Mouse (Mus musculus): ENCODE data around the gene Slc27a5.

Slc27a5 gene

GRCm38 (mm10) chr7:13033451-13034147, 35.6 kb upstream of the Slc27a5 start:
- POLR2A ChIA-PET = interaction anchor here (0.7 to 21.4 kb wide), 22 partner anchors 9 to 107 kb away, joined by 3 to 694 read pairs (median 8); partner anchors contain the start of genes Zfp446 (in 3 of the 4), Rnf225 (in 2 of the 4), Zbtb45 (in 2 of the 4) and Mzf1 (in 1 of the 4)

GRCm38 (mm10) chr7:13032541-13032940, 34.5 kb upstream of the Slc27a5 start:
- POLR2A ChIA-PET = interaction anchor here (0.6 to 21.4 kb wide), 26 partner anchors 8 to 111 kb away, joined by 3 to 694 read pairs (median 5); partner anchors contain the start of genes Zfp446 (in 3 of the 4), Rps5 (in 2 of the 4), Zbtb45 (in 2 of the 4) and Rnf225 (in 1 of the 4)
- CTCF ChIA-PET = interaction anchor here in 1 of 4 experiments (1.4 kb wide), 1 partner anchor 23 kb away, joined by 3 read pairs; the partner anchor contains the start of gene Zbtb45

More at GRCm38 (mm10) chr7:13033451-13034147, 35.6 kb upstream of the Slc27a5 start:
- CTCF ChIA-PET = interaction anchor here in 2 of 4 experiments (1.4 kb wide), 2 partner anchors 23 to 24 kb away, joined by 3 read pairs; partner anchors contain the start of gene Zbtb45 (in 2 of the 2)

GRCm38 (mm10) chr7:13031983-13032382, 34.0 kb upstream of the Slc27a5 start:
- CTCF ChIA-PET = no interaction called here
- POLR2A ChIA-PET = interaction anchor here (0.6 to 21.4 kb wide), 27 partner anchors 9 to 110 kb away, joined by 3 to 694 read pairs (median 4); partner anchors contain the start of genes Rps5 (in 3 of the 4), Zbtb45 (in 3 of the 4), Zfp446 (in 3 of the 4) and Rnf225 (in 1 of the 4)

GRCm38 (mm10) chr7:13031069-13031468, 33.1 kb upstream of the Slc27a5 start:
- ChIA-PET CTCF (interaction anchor here in 1 of 4 experiments (1.2 to 2.0 kb wide), 4 partner anchors 17 to 25 kb away, joined by 5 to 8 read pairs (median 5); partner anchors contain the start of gene Zbtb45), POLR2A (interaction anchor here (0.8 to 21.4 kb wide), 19 partner anchors 8 to 127 kb away, joined by 3 to 694 read pairs (median 17); partner anchors contain the start of genes Zbtb45 (in 4 of the 4), Rps5 (in 2 of the 4), Chmp2a (in 1 of the 4) and Rnf225 (in 1 of the 4))

- ChIA-PET CTCF (interaction anchor here in 1 of 4 experiments (1.0 kb wide), 1 partner anchor 18 kb away, joined by 3 read pairs; no protein-coding TSS in a partner anchor), POLR2A (interaction anchor here in 3 of 4 experiments (0.5 to 21.4 kb wide), 28 partner anchors 8 to 195 kb away, joined by 3 to 694 read pairs (median 5); partner anchors contain the start of genes Ube2m (in 3 of the 3), Zbtb45 (in 3 of the 3), Zfp446 (in 3 of the 3) and Rnf225 (in 2 of the 3))
Observed at GRCm38 (mm10) chr7:13028986-13029385, 31.0 kb upstream of the Slc27a5 start.

GRCm38 (mm10) chr7:13025511-13026112, 27.6 kb upstream of the Slc27a5 start:
- ChIA-PET POLR2A (interaction anchor here (0.6 to 21.4 kb wide), 29 partner anchors 9 to 122 kb away, joined by 3 to 694 read pairs (median 7); partner anchors contain the start of genes Chmp2a (in 3 of the 4), Zbtb45 (in 3 of the 4), Mzf1 (in 2 of the 4) and Rnf225 (in 2 of the 4)), CTCF (interaction anchor here in 1 of 4 experiments (2.7 kb wide), 1 partner anchor 15 kb away, joined by 8 read pairs; the partner anchor contains the start of gene Zbtb45)

- POLR2A ChIA-PET = interaction anchor here in 3 of 4 experiments (0.9 to 21.4 kb wide), 20 partner anchors 8 to 103 kb away, joined by 3 to 694 read pairs (median 8); partner anchors contain the start of genes Chmp2a (in 3 of the 3), Zbtb45 (in 3 of the 3), Rnf225 (in 2 of the 3) and Ube2m (in 2 of the 3)
- CTCF ChIA-PET = no interaction called here
Observed at GRCm38 (mm10) chr7:13024805-13025204, 26.8 kb upstream of the Slc27a5 start.

- POLR2A ChIA-PET = interaction anchor here in 3 of 4 experiments (0.8 to 21.4 kb wide), 30 partner anchors 8 to 121 kb away, joined by 3 to 694 read pairs (median 10); partner anchors contain the start of genes Chmp2a (in 3 of the 3), Zbtb45 (in 3 of the 3), Rps5 (in 2 of the 3) and Ube2m (in 2 of the 3)
- CTCF ChIA-PET = interaction anchor here in 1 of 4 experiments (2.2 kb wide), 1 partner anchor 14 kb away, joined by 11 read pairs; the partner anchor contains the start of gene Zbtb45
Observed at GRCm38 (mm10) chr7:13023928-13024731, 26.1 kb upstream of the Slc27a5 start.

- ChIA-PET CTCF (interaction anchor here in 3 of 4 experiments (0.6 to 2.2 kb wide), 5 partner anchors 9 to 113 kb away, joined by 3 to 11 read pairs (median 7); partner anchors contain the start of gene Zbtb45 (in 2 of the 3)), POLR2A (interaction anchor here (0.6 to 4.7 kb wide), 45 partner anchors 8 to 443 kb away, joined by 3 to 110 read pairs (median 5); partner anchors contain the start of genes Zbtb45 (in 3 of the 4), Zfp446 (in 3 of the 4), Chmp2a (in 2 of the 4) and Rps5 (in 2 of the 4))
Observed at GRCm38 (mm10) chr7:13022773-13023535, 25.0 kb upstream of the Slc27a5 start.

- CTCF ChIA-PET = interaction anchor here in 3 of 4 experiments (0.6 to 1.0 kb wide), 5 partner anchors 28 to 1314 kb away, joined by 4 to 6 read pairs (median 5); no protein-coding TSS in a partner anchor
- POLR2A ChIA-PET = interaction anchor here (0.6 to 10.8 kb wide), 38 partner anchors 8 to 282 kb away, joined by 3 to 694 read pairs (median 12); partner anchors contain the start of genes Chmp2a (in 3 of the 4), Rps5 (in 3 of the 4), Ube2m (in 3 of the 4) and Zfp446 (in 3 of the 4)
Observed at GRCm38 (mm10) chr7:13015217-13015616, 17.2 kb upstream of the Slc27a5 start.

GRCm38 (mm10) chr7:13014275-13014839, 16.4 kb upstream of the Slc27a5 start:
- ChIA-PET CTCF (interaction anchor here in 2 of 4 experiments (1.0 to 1.3 kb wide), 5 partner anchors 8 to 29 kb away, joined by 3 to 7 read pairs (median 5); no protein-coding TSS in a partner anchor), POLR2A (interaction anchor here (0.6 to 10.8 kb wide), 68 partner anchors 8 to 299 kb away, joined by 3 to 694 read pairs (median 5); partner anchors contain the start of genes Ube2m (in 4 of the 4), Chmp2a (in 3 of the 4), Rps5 (in 3 of the 4) and Zfp446 (in 3 of the 4))

- POLR2A ChIA-PET = interaction anchor here (0.7 to 10.8 kb wide), 62 partner anchors 8 to 300 kb away, joined by 3 to 694 read pairs (median 6); partner anchors contain the start of genes Chmp2a (in 3 of the 4), Rps5 (in 3 of the 4), Ube2m (in 3 of the 4) and Zfp446 (in 3 of the 4)
- CTCF ChIA-PET = interaction anchor here in 2 of 4 experiments (0.6 to 1.3 kb wide), 5 partner anchors 8 to 235 kb away, joined by 3 to 7 read pairs (median 5); no protein-coding TSS in a partner anchor
Observed at GRCm38 (mm10) chr7:13013671-13014070, 15.7 kb upstream of the Slc27a5 start.

GRCm38 (mm10) chr7:13010005-13010908, 12.3 kb upstream of the Slc27a5 start, which contains the start of gene Zbtb45:
Gene Zbtb45, minus strand, starts transcription at chr7:13010034.
- POLR2A ChIA-PET = interaction anchor here (0.6 to 10.8 kb wide), 75 partner anchors 8 to 531 kb away, joined by 3 to 694 read pairs (median 5); partner anchors contain the start of genes Mzf1 (in 4 of the 4), Ube2m (in 4 of the 4), Chmp2a (in 3 of the 4) and Rps5 (in 3 of the 4)
- CTCF ChIA-PET = interaction anchor here (0.6 to 2.3 kb wide), 39 partner anchors 9 to 107 kb away, joined by 3 to 17 read pairs (median 4); partner anchors contain the start of genes Zfp446 (in 3 of the 4), Mzf1 (in 1 of the 4), Rps5 (in 1 of the 4) and Slc27a5 (in 1 of the 4)

Data from embryonic stem cell, embryonic (primary cell).